Mouse (Mus musculus) neutrophil, adult 5-6 weeks (primary cell): ENCODE results near the gene Slc4a3. TPM values are rescaled to one million over a fixed set of nuclear protein-coding genes. Genes with fewer than 3 reads are reported as not detected.

Experiments used
- ATAC-seq: fragments of 151-379, 151-347 bp; 2 replicates; pipeline ENCODE4 v1.8.0; 2017; ENCODE audit warnings: mild to moderate bottlenecking, moderate TSS enrichment; ENCODE audit not compliant: insufficient number of reproducible peaks, poor library complexity, low FRiP score, severe bottlenecking; ENCODE audit errors: extremely low read depth
- total RNA-seq: library from RNA; stranded (forward); fragments of 200-1000 nt; gene quantifications from 2 replicates; pipeline ENCODE4 v1.2.3, GENCODE M21; 2017

The Slc4a3 gene
- total RNA-seq, 1 experiment from 2014 or later = not detected

- ATAC-seq = no peak
Observed at GRCm38 (mm10) chr1:75587738-75588719, 42.0 kb downstream of the Slc4a3 start.

- no peak for ATAC-seq
Observed at GRCm38 (mm10) chr1:75588874-75589273, 42.8 kb downstream of the Slc4a3 start.

DNA sequence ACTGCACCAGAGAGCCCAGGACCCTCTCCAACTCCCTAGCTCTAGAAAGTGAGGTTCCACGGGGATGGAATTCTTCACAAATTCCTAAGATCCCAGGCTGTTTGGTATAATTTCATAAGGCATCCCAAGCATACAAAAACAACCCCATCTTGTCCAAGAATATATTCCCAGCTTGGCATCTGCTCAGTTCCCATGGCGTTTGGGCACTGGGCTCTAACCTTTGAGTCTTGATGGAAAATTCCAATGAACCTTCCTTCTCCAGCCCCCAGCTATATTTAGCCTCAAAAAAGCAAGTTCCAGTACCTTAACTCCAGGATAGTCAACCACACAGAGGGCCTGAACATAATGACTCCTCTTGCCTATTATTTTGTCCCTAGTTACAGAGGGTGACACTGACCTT is 43.9 kb downstream of the Slc4a3 start:
- ATAC-seq = no peak

DNA sequence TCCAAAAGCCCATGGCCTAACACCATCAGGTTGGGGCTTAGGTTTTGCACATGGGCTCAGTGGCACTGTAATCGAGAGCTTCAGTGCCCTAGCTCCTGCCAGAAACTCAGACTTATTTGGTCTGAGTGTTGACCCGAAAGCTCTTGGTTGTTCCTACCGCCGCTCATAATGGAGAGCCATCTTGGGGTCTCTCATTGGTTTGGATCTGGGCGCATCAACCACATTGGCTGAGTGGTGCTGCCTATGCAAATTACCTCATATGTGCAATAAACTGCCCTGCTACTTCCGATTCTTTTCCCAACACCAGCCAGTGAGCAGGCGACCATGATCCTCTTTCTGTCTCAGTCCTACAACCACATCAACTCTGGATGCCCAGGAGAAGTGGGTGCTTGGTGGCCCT is 47.9 kb downstream of the Slc4a3 start:
- no peak for ATAC-seq

- no peak for ATAC-seq
Observed at GRCm38 (mm10) chr1:75594836-75595235, 48.8 kb downstream of the Slc4a3 start.

DNA sequence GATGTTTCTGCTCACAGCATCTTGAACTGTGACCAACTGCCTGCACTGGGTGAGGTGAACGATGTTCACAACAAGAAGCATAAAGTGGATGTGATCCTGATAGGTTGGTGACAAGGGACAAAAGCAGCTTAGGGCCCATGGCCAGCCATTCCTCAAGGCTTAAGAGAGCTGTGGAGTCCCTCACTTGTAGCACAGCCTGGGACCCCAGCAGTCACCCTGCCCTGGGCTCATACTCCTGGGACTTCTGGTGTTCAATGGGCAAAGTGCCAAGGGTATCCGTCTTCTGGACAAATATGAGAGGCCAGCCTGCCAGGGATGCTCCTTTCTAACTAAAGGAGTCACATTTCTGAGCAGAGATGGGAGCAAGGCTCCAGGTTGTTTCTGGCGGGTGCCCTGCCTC is 49.9 kb downstream of the Slc4a3 start:
- no peak for ATAC-seq

- ATAC-seq = no peak
Observed at GRCm38 (mm10) chr1:75596906-75597305, 50.8 kb downstream of the Slc4a3 start.

GRCm38 (mm10) chr1:75597622-75598021 is 51.6 kb downstream of the Slc4a3 start:
- peak; percentile 49; the same call in 1 of the 2 replicates for ATAC-seq

DNA sequence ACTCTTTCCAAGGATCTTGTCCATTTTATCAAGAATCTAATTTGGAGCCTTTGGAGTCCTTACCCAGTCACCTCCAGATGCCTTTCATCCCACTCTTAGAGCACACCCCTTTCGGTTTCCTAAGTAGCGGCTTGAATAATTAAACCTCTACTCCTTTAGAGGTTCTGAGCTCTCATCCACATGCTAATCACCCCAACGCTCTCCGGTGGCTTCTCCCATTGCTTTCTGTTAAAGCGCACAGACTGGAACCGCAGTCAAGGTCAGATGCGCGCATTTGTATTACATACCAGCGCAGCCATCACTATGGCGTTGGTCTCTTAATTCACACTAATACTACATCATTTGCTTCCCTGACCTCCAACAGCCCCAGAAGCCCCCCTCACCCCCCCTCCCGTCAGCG is 55.7 kb downstream of the Slc4a3 start:
- no peak for ATAC-seq

DNA sequence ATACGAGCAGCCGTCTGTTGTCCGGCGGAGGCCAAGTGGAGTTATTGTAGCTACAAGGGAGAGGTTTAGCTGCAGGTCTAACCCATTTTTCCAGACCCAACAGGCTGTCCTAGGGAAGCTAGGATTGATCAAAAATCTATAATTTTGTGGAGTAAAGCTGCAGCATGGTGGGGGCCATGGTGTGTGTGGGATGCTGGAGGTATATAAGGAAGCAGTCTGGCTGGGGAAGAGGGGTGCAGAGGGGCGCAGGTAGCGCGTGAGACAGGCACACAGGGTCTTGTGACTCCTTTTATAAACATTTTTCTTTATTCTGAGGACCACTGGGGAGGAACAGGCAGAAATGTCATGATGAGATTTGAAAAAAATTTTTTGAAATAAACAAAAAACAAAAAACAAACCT is 57.5 kb downstream of the Slc4a3 start:
- ATAC-seq = no peak

GRCm38 (mm10) chr1:75608225-75608624 is 62.2 kb downstream of the Slc4a3 start:
- ATAC-seq = no peak

DNA sequence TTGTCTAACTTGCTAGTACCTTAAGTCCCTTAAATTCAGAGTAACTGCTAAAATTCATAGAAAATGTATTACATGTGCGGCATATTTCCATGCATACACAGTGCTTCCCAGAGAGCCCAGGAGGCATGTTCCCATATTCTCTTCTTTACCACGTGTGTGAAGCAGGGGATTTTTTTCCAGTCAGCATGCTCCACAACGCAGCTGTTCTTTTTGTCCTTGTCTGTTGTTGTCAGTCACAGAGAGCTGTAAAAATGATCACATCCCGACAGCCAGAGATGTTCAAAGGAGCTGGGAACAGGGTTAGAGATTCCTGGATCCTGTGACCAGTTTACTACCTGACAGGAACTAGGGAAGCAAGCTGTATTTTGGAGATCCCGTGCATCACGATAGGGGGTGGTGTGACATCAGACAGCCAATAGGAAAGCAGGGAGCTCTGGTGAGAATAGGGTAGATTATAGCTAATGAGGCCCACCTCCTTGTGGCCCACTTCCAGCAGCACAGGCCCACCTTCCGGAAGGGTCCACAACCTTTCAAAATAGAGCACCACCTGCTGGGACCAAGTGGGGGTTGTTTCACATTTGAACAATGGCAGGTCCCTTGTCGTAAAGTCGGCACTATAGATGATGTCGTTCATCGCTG is 62.7 kb downstream of the Slc4a3 start:
- ATAC-seq = no peak

- ATAC-seq = no peak
Observed at GRCm38 (mm10) chr1:75609264-75609662, 63.2 kb downstream of the Slc4a3 start.

GRCm38 (mm10) chr1:75610553-75610952 is 64.5 kb downstream of the Slc4a3 start:
- ATAC-seq = no peak

Other genes with a start within 250 kb of the Slc4a3 start
- 33.1 and 39.0 TPM in 2 replicates for gene Dnpep, start 228.3 kb upstream of the Slc4a3 start, total RNA-seq
- gene Des, start 185.9 kb upstream of the Slc4a3 start, total RNA-seq = not detected in 2 replicates
- not detected in 2 replicates for gene Speg, start 171.0 kb upstream of the Slc4a3 start, total RNA-seq
- 32.6 and 34.4 TPM in 2 replicates for gene Gmppa, start 110.3 kb upstream of the Slc4a3 start, total RNA-seq
- not detected in 2 replicates for gene Asic4, start 95.8 kb upstream of the Slc4a3 start, total RNA-seq
- 2.5 and 4.1 TPM in 2 replicates for gene Chpf, start 67.0 kb upstream of the Slc4a3 start, total RNA-seq
- gene Tmem198, start 66.7 kb upstream of the Slc4a3 start, total RNA-seq = 0.35 TPM in 1 of 2 replicates, not detected in the other
- gene Obsl1, start 39.8 kb upstream of the Slc4a3 start, total RNA-seq = not detected in 2 replicates
- gene Inha, start 39.2 kb upstream of the Slc4a3 start, total RNA-seq = not detected in 2 replicates
- gene Stk11ip, start 24.7 kb upstream of the Slc4a3 start, total RNA-seq = 57.0 and 72.0 TPM in 2 replicates